Mouse (Mus musculus) heart, embryonic 15.5 days (tissue): ENCODE results near the gene Atrnl1. TPM values are rescaled to one million over a fixed set of nuclear protein-coding genes. Genes with fewer than 3 reads are reported as not detected.

ENCODE experiments used
- ATAC-seq: fragments of 200-750 bp; cut with Nextera tagmentation; replicated peaks from 2 replicates; pipeline ENCODE4 v1.8.0; 2017; ENCODE audit warnings: low read depth, moderate TSS enrichment; ENCODE audit not compliant: insufficient number of reproducible peaks, insufficient read depth, low FRiP score
- H3K27ac ChIP-seq: fragments of 300-500 bp; sonication (generic); 2 replicates; pipeline ENCODE4 v1.5.1; 2015; ENCODE audit warnings: mild to moderate bottlenecking, inconsistent platforms
- H3K27me3 ChIP-seq: fragments of 300-500 bp; sonication (generic); 2 replicates; pipeline ENCODE4 v1.6.1; 2015; ENCODE audit warnings: inconsistent platforms
- H3K36me3 ChIP-seq: fragments of 300-500 bp; sonication (generic); 2 replicates; pipeline ENCODE4 v1.6.1; 2015; ENCODE audit warnings: mild to moderate bottlenecking, inconsistent platforms
- H3K4me1 ChIP-seq: fragments of 300-500 bp; sonication (generic); replicated peaks from 2 replicates; pipeline ENCODE4 v1.6.1; 2015; ENCODE audit warnings: inconsistent platforms
- H3K4me2 ChIP-seq: fragments of 300-500 bp; sonication (generic); 2 replicates; pipeline ENCODE4 v1.6.1; 2015; ENCODE audit warnings: inconsistent platforms, mild to moderate bottlenecking, moderate library complexity
- H3K4me3 ChIP-seq: fragments of 300-500 bp; sonication (generic); 2 replicates; pipeline ENCODE4 v1.5.1; 2015; ENCODE audit warnings: mild to moderate bottlenecking, inconsistent platforms
- H3K9ac ChIP-seq: fragments of 300-500 bp; sonication (generic); 2 replicates; pipeline ENCODE4 v1.6.1; 2015; ENCODE audit warnings: mild to moderate bottlenecking, inconsistent platforms
- H3K9me3 ChIP-seq: fragments of 300-500 bp; sonication (generic); replicated peaks from 2 replicates; pipeline ENCODE4 v1.6.1; 2016; ENCODE audit warnings: inconsistent platforms
- WGBS: fragments of 180-500 bp; shearing (Covaris S2); methylation state at CpG from one replicate; pipeline ENCODE4 v1.1.7; 2015; ENCODE audit warnings: mixed read lengths; 5-methylcytosine and 5-hydroxymethylcytosine counted together
- polyA plus RNA-seq: library from polyadenylated mRNA; unstranded; fragments of >200 nt; fragmentation: Nextera tagmentation; extraction: Ambion mirVana; gene quantifications from 2 replicates; pipeline ENCODE4 v1.2.1, GENCODE M21; 2015

Atrnl1 gene
- polyA plus RNA-seq, 1 experiment from 2014 or later = 2.9 TPM

- Histone ChIP-seq H3K9ac (no peak overlapping the region), H3K4me1 (no peaks in the 10 kb centered on the region), H3K36me3 (peaks cover 12% of the 10 kb centered on the region), H3K27ac (no peak overlapping the region), H3K27me3 (no peaks in the 10 kb centered on the region), H3K9me3 (no peaks in the 10 kb centered on the region), H3K4me3 (no peak overlapping the region), H3K4me2 (no peak overlapping the region)
- no peak for ATAC-seq
- WGBS = 72% methylated on average over 5 of the region's 5 CpGs
Measured at GRCm38 (mm10) chr19:57713138-57713537, 102.3 kb downstream of the Atrnl1 start.

GRCm38 (mm10) chr19:57724920-57725319 lies 114.1 kb downstream of the Atrnl1 start:
- 81% methylated on average over 6 of the region's 6 CpGs for WGBS
- H3K27me3 ChIP-seq = no peaks in the 10 kb centered on the region
- no peaks in the 10 kb centered on the region for H3K4me1 ChIP-seq
- no peaks in the 10 kb centered on the region for H3K9me3 ChIP-seq
- no peaks in the 10 kb centered on the region for H3K36me3 ChIP-seq
- no peak overlapping the region for H3K4me2 ChIP-seq
- H3K27ac ChIP-seq = no peak overlapping the region
- no peak overlapping the region for H3K4me3 ChIP-seq
- ATAC-seq = no peak
- no peak overlapping the region for H3K9ac ChIP-seq

- H3K9me3 ChIP-seq = no peaks in the 10 kb centered on the region
- no peaks in the 10 kb centered on the region for H3K4me1 ChIP-seq
- no peaks in the 10 kb centered on the region for H3K36me3 ChIP-seq
- H3K27me3 ChIP-seq = no peaks in the 10 kb centered on the region
- no peak overlapping the region for H3K9ac ChIP-seq
- H3K4me3 ChIP-seq = no peak overlapping the region
- WGBS = 93% methylated on average over 2 of the region's 2 CpGs
- no peak overlapping the region for H3K4me2 ChIP-seq
- no peak overlapping the region for H3K27ac ChIP-seq
- ATAC-seq = no peak
Measured at GRCm38 (mm10) chr19:57725326-57725725, 114.5 kb downstream of the Atrnl1 start.

GRCm38 (mm10) chr19:57727009-57727408 lies 116.2 kb downstream of the Atrnl1 start:
- H3K4me2 ChIP-seq = no peak overlapping the region
- H3K4me1 ChIP-seq = no peaks in the 10 kb centered on the region
- 89% methylated on average over 4 of the region's 4 CpGs for WGBS
- no peak for ATAC-seq
- no peaks in the 10 kb centered on the region for H3K27me3 ChIP-seq
- no peak overlapping the region for H3K9ac ChIP-seq
- H3K4me3 ChIP-seq = no peak overlapping the region
- H3K36me3 ChIP-seq = no peaks in the 10 kb centered on the region; the same call in 1 of the 2 replicates
- H3K27ac ChIP-seq = no peak overlapping the region
- H3K9me3 ChIP-seq = no peaks in the 10 kb centered on the region

DNA sequence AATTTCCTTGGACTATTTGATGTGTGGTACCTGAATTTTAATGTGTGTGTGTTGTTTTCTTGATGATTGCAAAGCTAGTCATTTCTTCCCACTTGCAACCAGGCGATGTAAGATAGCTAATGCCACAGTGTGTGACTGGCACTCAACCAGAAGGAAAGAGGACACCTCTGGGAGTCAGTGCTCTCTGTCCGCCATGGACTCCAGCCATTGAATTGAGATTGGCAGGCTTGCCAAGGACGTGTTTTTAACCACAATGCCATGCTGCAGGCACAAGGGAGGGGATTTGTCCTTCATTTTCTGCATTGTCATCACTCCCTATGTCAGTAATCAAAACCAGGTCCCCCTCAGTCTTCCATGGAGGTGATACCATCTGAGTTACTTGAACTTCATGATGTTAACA lies 126.6 kb downstream of the Atrnl1 start:
- Histone ChIP-seq H3K27ac (no peak overlapping the region), H3K36me3 (no peaks in the 10 kb centered on the region; the same call in 1 of the 2 replicates), H3K4me1 (no peaks in the 10 kb centered on the region), H3K4me3 (no peak overlapping the region), H3K27me3 (no peaks in the 10 kb centered on the region), H3K9ac (no peak overlapping the region), H3K9me3 (no peaks in the 10 kb centered on the region), H3K4me2 (no peak overlapping the region)
- WGBS = 76% methylated on average over 3 of the region's 3 CpGs
- ATAC-seq = no peak

DNA sequence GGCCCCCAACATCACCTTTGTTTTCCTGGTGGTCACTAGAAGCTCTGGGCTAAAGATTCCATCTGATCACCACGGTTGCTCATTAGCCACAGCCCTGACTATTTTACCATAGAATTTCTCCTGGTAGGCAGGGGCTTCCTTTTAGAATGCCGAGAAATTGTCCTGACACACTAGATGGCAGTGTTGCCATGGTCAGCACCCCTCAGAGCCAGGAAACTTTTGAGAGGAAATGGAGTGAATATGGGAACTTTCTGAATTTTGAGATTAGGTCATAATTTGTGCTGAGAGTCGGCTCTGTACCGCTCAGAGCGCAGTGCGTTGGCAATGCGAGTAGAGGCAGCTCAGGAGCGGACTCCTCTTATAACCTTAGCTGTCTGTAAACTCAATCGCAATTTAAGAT lies 134.7 kb downstream of the Atrnl1 start:
- Histone ChIP-seq H3K4me2 (no peak overlapping the region), H3K36me3 (no peaks in the 10 kb centered on the region), H3K27me3 (no peaks in the 10 kb centered on the region), H3K27ac (no peak overlapping the region), H3K9me3 (no peaks in the 10 kb centered on the region), H3K9ac (no peak overlapping the region), H3K4me3 (no peak overlapping the region), H3K4me1 (no peaks in the 10 kb centered on the region)
- WGBS = 56% methylated on average over 9 of the region's 9 CpGs
- no peak for ATAC-seq

- Histone ChIP-seq H3K9ac (no peak overlapping the region), H3K4me2 (no peak overlapping the region), H3K36me3 (no peaks in the 10 kb centered on the region), H3K27ac (no peak overlapping the region), H3K9me3 (no peaks in the 10 kb centered on the region), H3K4me3 (no peak overlapping the region), H3K27me3 (no peaks in the 10 kb centered on the region), H3K4me1 (no peaks in the 10 kb centered on the region)
- no peak for ATAC-seq
- WGBS = 92% methylated on average over 11 of the region's 11 CpGs
Measured at GRCm38 (mm10) chr19:57746553-57746952, 135.7 kb downstream of the Atrnl1 start.

GRCm38 (mm10) chr19:57752189-57752588 lies 141.4 kb downstream of the Atrnl1 start:
- H3K9me3 ChIP-seq = no peaks in the 10 kb centered on the region
- no peak overlapping the region for H3K4me2 ChIP-seq

DNA sequence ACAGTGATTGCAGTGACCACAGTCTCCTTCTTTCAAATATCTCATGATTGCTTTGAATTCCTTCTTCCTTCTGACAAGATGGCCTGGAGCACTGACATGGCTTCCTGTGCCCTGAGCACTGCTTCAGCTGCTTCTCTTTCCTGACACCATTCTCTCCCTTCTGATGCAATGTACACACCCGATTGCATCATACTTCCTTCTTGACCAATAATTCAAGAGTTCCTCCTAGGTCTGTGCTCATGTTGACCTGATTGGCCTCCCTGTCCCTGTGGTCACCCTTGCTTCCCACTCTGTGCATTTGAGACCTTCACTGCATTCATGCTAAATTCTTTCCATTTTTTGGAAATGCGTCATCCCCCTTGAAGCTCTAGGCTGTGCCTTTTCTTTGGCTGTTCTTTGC lies 151.7 kb downstream of the Atrnl1 start:
- H3K36me3 ChIP-seq = no peaks in the 10 kb centered on the region
- no peaks in the 10 kb centered on the region for H3K9me3 ChIP-seq
- no peak overlapping the region for H3K4me3 ChIP-seq
- H3K4me1 ChIP-seq = peaks cover 10% of the 10 kb centered on the region
- no peaks in the 10 kb centered on the region for H3K27me3 ChIP-seq
- ATAC-seq = no peak
- 80% methylated on average over 2 of the region's 2 CpGs for WGBS
- no peak overlapping the region for H3K9ac ChIP-seq
- H3K4me2 ChIP-seq = no peak overlapping the region
- H3K27ac ChIP-seq = no peak overlapping the region; the same call in 1 of the 2 replicates

More at GRCm38 (mm10) chr19:57752189-57752588, 141.4 kb downstream of the Atrnl1 start:
- no peak overlapping the region for H3K4me3 ChIP-seq
- no peaks in the 10 kb centered on the region for H3K4me1 ChIP-seq
- no peak overlapping the region for H3K27ac ChIP-seq
- no peaks in the 10 kb centered on the region for H3K27me3 ChIP-seq
- H3K9ac ChIP-seq = no peak overlapping the region
- WGBS = 90% methylated on average over 14 of the region's 14 CpGs
- ATAC-seq = no peak
- peaks cover 13% of the 10 kb centered on the region; the same call in 1 of the 2 replicates for H3K36me3 ChIP-seq

- Histone ChIP-seq H3K9ac (no peak overlapping the region), H3K4me2 (no peak overlapping the region), H3K27ac (no peak overlapping the region), H3K36me3 (no peaks in the 10 kb centered on the region), H3K4me1 (peaks cover 10% of the 10 kb centered on the region), H3K9me3 (no peaks in the 10 kb centered on the region), H3K27me3 (no peaks in the 10 kb centered on the region), H3K4me3 (no peak overlapping the region)
- ATAC-seq = no peak
- WGBS = 88% methylated on average over 16 of the region's 16 CpGs
Measured at GRCm38 (mm10) chr19:57764576-57765371, 153.9 kb downstream of the Atrnl1 start.

DNA sequence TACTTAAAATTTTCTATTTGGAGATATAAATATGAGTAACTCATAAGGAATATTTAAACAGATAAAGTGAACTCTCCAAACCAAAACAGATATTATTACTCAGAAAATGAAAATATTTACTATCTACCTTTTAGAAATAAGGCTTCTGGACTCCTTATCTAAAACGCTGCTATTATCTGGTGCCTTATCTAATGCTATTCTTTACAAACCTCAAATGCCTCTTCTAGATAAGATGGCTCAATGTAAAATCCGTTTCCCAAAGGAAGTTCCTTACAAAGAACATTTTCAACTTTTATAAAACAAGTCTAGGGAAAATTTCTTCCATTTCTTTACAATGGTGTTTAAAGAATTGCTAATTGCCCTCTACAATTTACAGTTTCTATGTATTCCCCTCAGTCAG lies 156.2 kb downstream of the Atrnl1 start:
- Histone ChIP-seq H3K27me3 (no peaks in the 10 kb centered on the region), H3K4me2 (no peak overlapping the region), H3K4me1 (peaks cover 8% of the 10 kb centered on the region), H3K27ac (no peak overlapping the region), H3K4me3 (no peak overlapping the region), H3K9ac (no peak overlapping the region), H3K9me3 (no peaks in the 10 kb centered on the region), H3K36me3 (no peaks in the 10 kb centered on the region)
- ATAC-seq = no peak
- WGBS = 29% methylated on average over 2 of the region's 2 CpGs

- no peaks in the 10 kb centered on the region for H3K27me3 ChIP-seq
- no peak for ATAC-seq
- 91% methylated on average over 11 of the region's 11 CpGs for WGBS
- no peaks in the 10 kb centered on the region for H3K9me3 ChIP-seq
- H3K4me1 ChIP-seq = no peaks in the 10 kb centered on the region
- no peak overlapping the region for H3K27ac ChIP-seq
- no peak overlapping the region for H3K9ac ChIP-seq
- no peak overlapping the region for H3K4me2 ChIP-seq
- no peak overlapping the region for H3K4me3 ChIP-seq
- no peaks in the 10 kb centered on the region for H3K36me3 ChIP-seq
Measured at GRCm38 (mm10) chr19:57768661-57769060, 157.8 kb downstream of the Atrnl1 start.
